Mouse (Mus musculus) heart, adult 8-10 months (tissue): ENCODE measurements around the gene Vstm2l. TPM values are rescaled to one million over a fixed set of nuclear protein-coding genes. Genes with fewer than 3 reads are reported as not detected.
A peak's percentile ranks its signal among the peaks of the same experiment; 100 is the strongest.

Experiments
- DNase-seq: peaks from one replicate; pipeline ENCODE4 v3.0.0; 2022; ENCODE audit warnings: low spot score
- total RNA-seq, 4 experiments: library from RNA; stranded (reverse); gene quantifications; 2 replicates each; pipeline ENCODE4 v1.2.4; 2022

Vstm2l gene
- total RNA-seq, 4 experiments from 2014 or later: 0.19 to 0.31 (median 0.22) TPM

GRCm38 (mm10) chr2:157932655-157933054 lies 18.2 kb downstream of the Vstm2l start:
- no peak for DNase-seq

- DNase-seq: no peak
Observed at GRCm38 (mm10) chr2:157935444-157936171, 21.2 kb downstream of the Vstm2l start.

- DNase-seq: no peak
Observed at GRCm38 (mm10) chr2:157936676-157937075, 22.2 kb downstream of the Vstm2l start.

DNA sequence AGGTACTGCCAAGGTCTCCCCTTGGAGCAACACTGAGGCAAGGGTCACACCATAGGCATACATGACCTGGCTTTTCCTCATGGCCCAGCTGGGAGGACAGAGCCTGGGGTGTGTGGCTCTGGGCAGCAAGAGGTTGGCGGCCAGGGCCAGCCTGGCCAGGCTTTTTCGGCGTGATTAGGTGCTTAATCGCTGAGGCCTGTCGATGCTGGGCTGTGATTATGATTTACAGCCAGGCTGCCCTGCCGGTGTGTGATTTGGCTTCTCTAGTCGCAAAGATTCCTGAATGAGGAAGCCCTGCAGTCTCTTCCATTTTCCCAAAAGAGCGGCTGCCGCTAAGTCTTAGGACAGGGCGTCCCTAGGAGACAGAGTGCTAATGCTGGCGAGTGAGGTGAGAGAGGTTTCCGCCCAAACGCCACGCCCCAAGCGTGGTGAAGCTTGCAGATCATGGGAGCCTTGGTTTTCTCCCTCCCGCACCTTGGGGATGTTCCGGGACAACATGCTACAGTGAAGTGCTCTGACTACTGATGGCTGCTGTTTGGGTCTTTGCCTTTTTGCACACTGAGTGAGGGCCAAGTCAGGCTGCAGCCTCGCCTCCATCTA lies 26.2 kb downstream of the Vstm2l start:
- no peak for DNase-seq

DNA sequence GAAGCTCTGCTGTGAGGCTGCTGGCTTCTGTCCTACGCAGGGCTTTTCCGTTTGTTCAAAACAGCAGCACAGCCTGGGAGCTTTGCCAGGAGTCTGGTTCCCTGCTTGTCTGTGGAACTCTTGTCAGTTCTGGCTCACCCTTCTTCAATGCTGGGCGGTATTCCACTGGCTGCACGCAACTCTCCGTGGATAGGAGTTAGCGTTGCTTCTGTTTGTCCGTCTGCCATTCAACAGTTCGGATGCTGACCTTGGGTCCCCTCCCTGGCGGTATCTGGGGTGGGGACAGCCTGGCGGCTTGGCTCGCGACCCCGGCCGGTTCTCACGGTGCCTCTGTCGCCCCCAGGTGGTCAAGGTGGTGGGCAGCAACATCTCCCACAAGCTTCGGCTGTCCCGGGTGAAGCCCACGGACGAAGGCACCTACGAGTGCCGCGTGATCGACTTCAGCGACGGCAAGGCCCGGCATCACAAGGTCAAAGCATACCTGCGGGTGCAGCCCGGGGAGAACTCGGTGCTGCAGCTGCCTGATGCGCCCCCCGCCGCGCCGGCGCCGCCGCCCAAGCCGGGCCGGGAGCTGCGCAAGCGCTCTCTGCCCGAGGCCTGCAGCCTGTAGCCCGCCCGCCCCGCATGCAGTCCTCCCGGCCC lies 29.2 kb downstream of the Vstm2l start:
- peak; percentile 77 for DNase-seq

DNA sequence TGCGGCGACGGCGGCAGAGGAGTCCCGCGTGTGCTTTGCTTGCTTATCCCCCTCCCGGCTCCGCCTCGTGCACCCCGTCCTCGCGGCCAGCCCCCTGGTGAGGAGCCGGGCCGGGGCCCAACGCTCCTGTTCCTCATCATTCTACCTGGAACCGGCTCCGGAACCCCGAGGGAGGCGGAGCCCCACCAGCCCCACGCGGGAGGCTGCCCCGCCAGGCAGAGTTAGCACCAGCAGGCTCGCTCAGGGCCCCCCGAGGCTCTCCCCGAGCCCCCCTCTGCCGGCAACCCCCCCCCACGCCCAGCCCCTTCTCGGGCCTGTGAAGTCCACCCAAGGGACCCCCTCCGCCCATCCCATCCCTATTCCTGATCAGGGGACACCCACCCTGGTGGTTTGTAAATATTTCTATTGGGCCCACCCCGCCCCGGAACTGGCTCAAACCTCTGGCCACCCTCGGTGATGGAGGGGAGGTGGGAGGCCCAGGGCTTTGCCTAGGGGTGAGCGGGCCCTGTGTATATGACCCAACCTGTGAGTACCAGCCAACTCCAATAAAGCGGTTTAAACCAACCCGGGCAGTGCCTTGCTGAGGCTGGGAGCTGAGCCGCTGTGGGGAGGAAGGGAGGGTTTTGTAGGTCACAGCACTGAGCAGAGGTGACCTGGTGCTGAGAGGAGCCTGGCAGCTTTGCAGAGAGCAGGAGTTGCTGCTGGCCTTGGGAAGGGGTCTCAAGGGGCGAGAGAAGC lies 29.9 kb downstream of the Vstm2l start:
- no peak for DNase-seq

- DNase-seq: no peak
Observed at GRCm38 (mm10) chr2:157953978-157954377, 39.5 kb downstream of the Vstm2l start.

GRCm38 (mm10) chr2:157957707-157958108 lies 43.3 kb downstream of the Vstm2l start:
- no peak for DNase-seq

DNA sequence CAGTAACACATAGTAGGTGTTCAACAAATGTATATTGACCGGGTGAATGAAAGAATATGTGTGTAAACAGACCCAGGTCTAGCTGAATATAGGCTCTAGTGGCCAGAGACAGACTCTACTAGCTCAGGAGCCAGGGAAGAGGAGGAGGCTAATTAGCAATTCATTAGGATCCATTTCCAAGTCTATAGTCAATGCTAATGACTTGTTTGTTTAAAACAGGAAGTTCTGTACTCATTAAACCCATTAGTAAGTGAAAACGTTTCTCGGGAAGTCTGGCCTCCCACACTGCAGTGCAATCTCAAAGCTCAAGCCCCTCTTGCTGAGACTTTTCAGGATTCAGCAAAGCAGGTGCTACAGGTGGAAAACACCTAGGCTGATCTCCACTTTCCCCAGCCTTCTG lies 53.4 kb downstream of the Vstm2l start:
- no peak for DNase-seq

DNA sequence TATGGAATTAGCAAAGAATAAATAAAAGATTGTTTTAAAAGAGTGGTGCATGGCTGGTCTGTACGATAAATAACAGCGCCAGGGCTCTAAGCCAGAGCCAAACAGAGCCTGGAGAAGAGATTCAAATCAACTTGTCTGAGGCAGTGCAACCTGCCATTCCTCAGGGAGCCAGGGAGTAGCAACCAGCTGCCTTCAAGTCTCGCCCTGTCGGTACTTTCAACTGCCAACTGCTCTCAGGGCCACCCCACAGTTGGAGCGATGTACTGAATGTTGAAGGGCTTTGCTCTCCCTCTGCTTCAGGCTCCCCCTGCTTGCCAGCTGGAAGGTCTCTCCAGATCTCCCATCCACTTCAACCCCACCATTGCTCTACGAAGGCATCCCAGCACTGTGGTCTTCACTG lies 55.7 kb downstream of the Vstm2l start:
- no peak for DNase-seq

GRCm38 (mm10) chr2:157970669-157971068 lies 56.2 kb downstream of the Vstm2l start:
- no peak for DNase-seq

DNA sequence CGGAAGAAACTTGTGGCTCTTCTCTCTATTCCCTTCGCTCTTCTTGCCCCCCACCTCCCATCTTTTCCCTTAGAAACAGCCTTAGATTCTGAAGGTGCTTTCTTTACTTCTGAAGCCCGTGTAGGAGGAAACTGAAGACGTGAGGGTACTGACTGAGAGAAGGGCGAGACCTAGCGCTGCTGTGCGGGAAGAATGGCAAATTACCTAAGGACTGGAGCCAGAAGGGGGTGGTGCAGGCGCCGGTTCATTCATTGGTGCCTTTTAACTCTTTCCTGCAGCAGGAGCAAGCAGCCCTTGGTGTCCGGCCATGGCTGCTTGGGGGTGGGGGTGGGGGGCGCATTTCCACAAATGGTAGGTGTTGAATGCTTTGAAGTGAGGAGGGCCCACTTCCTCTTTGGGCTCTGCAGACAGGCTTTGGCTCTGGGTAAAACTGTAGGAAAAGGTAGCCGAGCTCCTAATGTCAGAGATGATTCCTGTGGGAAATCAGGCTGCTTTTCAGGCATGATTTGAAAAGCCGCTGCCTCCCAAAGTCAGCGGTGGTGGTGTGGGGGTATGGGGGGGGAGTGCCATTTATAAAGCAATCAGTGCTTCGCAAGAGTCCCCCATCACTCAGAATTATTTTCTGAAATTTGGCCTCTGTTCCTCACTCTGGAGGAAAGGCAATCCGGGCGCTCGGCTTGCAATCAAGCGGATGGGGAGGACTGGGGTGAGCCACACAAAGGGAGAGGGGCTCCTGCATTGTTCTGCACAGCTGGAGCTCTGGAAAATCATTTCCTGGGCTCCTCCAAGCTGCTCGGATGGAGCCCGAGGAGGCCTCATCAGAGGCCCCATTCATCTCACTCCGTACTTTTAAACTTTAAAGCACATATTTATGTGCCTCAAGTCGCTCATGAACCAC lies 60.4 kb downstream of the Vstm2l start:
- DNase-seq: no peak

- DNase-seq: no peak
Observed at GRCm38 (mm10) chr2:157975595-157975994, 61.1 kb downstream of the Vstm2l start.

- DNase-seq: no peak
Observed at GRCm38 (mm10) chr2:157979241-157979640, 64.8 kb downstream of the Vstm2l start.

DNA sequence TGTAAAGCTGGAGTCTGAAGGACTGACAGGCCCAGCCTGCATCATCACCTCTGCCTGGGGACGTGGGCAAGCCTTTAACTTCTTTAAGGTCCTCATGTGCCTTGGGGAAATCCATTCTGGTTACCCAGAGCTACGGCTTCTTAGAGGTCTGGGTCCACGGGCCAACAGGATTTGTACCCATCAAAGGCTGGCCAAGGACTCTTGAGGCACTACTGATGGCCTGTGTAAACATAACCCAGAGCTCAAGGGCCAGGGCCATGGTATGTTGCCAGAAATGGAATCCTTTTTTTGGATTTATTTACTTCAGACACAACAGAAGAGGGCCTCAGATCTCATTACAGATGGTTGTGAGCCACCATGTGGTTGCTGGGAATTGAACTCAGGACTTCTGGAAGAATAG lies 68.3 kb downstream of the Vstm2l start:
- no peak for DNase-seq

DNA sequence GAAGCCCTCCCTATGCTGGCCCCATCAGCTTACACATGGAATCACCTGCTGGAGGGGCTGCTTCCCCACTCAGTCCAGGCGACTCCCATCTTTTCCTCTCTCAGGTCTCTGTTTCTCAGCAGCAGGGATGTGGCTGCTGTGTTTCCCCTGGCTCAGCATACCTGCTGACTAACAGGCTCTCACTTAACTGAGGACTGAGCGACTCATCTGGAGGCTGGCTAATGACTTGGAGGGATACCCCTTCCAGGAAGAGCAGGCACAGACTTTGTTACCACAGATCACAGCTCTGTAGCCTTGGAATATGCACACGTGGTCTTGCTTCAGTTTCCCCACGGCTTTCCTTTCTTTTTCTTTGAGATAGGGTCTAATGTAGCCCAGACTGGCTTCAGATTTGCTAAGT lies 68.8 kb downstream of the Vstm2l start:
- no peak for DNase-seq

GRCm38 (mm10) chr2:157985611-157986010 lies 71.2 kb downstream of the Vstm2l start:
- DNase-seq: no peak

GRCm38 (mm10) chr2:157986235-157986634 lies 71.8 kb downstream of the Vstm2l start:
- DNase-seq: no peak

DNA sequence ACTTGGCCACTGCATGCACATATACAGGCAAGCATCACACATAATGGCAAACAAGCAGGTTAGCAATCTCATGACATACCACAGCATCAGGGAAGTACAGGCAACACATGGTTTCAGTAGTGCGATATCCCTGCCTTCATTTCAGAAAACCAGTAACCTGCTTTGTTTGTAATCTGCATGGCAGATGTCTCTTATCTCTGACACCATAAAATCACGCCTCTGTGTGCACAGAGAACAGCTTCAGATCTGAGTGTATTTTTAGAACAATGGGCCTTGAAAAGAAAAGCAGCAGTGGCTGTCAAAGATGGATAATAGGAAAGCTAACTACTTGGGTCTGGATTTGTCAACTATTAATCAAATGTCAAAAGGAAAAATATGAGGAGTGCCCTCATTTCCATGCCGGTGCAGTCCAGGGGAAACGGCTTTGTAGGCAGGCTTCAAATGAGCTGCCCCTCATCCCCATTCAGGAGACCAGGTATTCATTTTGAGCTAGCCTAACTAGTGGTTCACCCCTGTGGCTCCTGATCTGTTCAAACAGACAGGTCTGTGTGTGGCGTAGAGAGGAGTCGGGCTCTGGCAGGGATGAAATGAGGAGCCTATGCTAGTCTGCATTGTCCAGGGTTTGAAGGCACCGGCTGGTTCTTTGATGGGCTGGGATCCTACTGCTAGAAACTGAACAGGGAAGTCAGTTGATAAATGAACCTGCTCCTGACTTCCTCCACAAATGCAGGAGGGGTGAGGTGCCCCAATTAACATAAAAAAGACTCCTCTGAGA lies 74.2 kb downstream of the Vstm2l start:
- no peak for DNase-seq

DNA sequence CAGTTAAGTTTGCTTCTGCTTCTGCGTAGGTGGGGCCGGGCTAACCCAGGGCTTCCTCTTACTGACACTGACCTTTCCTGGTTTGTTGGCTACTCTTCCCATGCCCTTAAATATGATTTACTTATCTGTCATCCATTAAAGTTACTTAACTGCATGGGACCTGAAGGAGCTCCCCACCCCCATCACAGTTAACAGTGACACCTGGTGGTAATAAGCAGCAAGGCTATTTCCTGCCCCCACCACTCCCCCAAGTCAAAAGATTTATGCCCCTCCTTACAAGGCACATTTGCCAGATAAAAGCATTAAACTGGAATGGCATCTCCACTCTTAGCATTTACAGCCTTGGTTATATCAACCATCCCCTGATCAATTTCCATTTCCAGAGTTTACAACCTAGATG lies 75.5 kb downstream of the Vstm2l start:
- no peak for DNase-seq

- no peak for DNase-seq
Observed at GRCm38 (mm10) chr2:157991026-157991425, 76.6 kb downstream of the Vstm2l start.
